Mouse (Mus musculus) brain, embryonic 14.5 days (tissue): ENCODE measurements around the gene Aif1. TPM values are rescaled to one million over a fixed set of nuclear protein-coding genes. Genes with fewer than 3 reads are reported as not detected.

Experiments used
- DNase-seq: peaks from one replicate; pipeline ENCODE4 v3.0.0-alpha.2; 2011; ENCODE audit warnings: low read depth
- CTCF ChIP-seq: fragments of 200-500 bp; IDR thresholded peaks from 2 replicates; pipeline ENCODE4 v1.5.1; 2012; ENCODE audit warnings: inconsistent platforms, mild to moderate bottlenecking, moderate library complexity, borderline replicate concordance; ENCODE audit not compliant: insufficient read depth, insufficient read length; ENCODE audit errors: extremely low read depth
- POLR2A ChIP-seq: fragments of 200-500 bp; IDR thresholded peaks from 2 replicates; pipeline ENCODE4 v1.6.1; 2012; ENCODE audit warnings: mild to moderate bottlenecking, inconsistent platforms, borderline replicate concordance; ENCODE audit not compliant: poor library complexity, insufficient read depth, insufficient read length, severe bottlenecking; ENCODE audit errors: extremely low read depth
- polyA plus RNA-seq: library from polyadenylated mRNA; depleted of rRNA; stranded (reverse); fragments of >200 nt; gene quantifications from 2 replicates; pipeline ENCODE4 v1.2.3, GENCODE M21; 2012

The Aif1 gene
- polyA plus RNA-seq, 1 experiment: 1.6 TPM

- DNase-seq: no peak
- no peak for TF ChIP-seq POLR2A
- TF ChIP-seq CTCF: no peak
Observed at GRCm38 (mm10) chr17:35159638-35160037, 16.2 kb downstream of the Aif1 start.

DNA sequence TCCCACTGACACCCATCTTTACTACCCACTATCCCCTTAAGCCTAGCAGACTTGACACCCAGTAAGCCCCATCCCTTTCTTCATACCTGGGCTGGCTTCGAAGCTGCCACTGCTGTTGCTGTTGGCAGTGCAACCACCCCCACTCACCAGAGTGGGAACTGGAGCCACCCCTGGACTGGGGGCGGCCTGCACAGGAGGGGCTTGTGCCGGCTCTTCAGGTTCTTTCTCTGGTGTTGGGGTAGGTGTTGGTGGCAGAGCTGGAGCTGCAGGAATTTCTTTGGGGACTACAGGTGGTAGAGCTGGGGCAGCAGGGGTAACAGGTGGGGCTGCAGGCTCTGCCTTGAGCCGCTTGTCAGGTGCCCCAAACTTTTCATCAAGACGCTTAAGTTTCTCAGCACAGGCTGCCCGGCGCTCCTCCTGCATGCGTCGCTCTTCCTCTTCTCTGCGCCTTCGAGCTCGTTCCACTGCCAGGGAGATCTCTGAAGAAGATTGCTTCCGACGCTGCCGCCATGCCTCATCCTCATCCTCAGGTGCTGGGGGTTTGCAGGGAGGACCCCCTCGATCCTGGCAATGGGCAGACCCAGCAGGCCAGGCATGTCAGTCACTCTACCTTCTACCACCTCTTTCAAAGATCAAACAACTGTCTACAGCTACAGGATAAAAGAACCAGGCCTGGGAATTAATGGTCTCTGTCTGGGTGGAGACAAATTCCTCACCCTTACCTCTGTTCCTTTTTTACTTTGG is 16.8 kb downstream of the Aif1 start:
- DNase-seq: no peak
- TF ChIP-seq POLR2A (no peak), CTCF (no peak)

DNA sequence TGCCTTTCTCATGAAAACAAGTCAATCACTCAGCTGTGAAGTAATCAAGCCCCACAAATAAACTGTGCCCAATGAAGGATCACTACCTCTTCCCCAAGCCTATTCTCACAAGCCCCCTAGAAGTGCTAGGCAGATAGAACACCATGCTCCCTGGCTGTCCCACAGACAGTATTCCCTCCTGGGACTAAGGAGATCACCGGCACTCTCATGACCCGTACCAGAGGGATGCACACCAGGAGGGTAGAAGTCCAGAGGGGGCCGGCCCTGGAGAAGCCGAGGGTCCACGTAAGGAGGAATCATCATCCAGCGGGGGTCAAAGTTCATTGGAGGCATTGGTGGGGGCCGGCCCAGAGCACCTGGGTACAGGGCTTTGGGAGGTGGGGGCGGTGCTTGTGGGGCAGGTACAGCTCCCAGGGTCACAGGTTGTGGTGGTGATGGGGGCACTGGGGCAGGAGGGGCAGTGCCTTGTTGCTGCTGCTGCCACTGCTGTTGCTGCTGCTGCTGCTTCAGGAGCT is 18.1 kb downstream of the Aif1 start:
- no peak for DNase-seq
- TF ChIP-seq POLR2A (no peak), CTCF (no peak)

- TF ChIP-seq CTCF (no peak), POLR2A (no peak)
Observed at GRCm38 (mm10) chr17:35157254-35157653, 18.6 kb downstream of the Aif1 start.

DNA sequence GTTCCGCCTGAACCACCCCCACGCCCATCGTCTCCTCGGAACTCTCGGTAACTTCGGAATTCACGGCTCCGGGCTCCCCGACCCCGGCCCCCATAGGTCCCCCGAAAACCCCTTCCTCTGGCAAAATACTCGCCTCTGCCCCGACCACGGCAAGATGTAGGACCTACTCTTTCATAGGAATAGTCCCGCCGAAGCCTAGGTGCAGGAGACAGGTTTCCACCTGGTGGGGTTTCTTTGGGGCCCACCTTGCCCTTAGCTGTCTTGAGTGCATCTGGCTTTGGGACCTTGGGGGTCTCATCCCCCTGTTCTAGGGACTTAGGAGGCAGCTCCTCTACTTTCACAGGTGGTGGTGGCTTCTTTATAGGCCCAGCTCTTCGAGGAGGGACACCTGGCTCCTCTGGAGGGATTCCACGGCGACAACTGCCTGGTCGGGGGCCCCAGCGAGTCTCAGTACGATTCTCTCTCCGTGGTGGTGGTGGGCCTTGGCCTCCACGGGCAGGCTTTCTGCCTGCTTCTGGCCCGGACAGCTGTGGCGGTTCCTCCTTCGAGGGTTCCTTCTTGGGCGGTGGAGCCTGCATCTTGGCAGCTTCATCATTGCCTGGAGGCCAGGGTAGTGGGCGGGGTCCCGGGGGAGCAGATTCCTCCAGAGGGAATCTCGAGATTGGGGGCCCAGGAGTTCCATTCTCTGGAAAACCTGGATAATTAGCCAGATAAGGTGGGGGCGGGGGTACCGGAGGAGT is 19.2 kb downstream of the Aif1 start:
- no peak for DNase-seq
- no peak for TF ChIP-seq POLR2A
- no peak for TF ChIP-seq CTCF

More at GRCm38 (mm10) chr17:35157254-35157653, 18.6 kb downstream of the Aif1 start:
- no peak for DNase-seq

- TF ChIP-seq CTCF: no peak
- no peak for TF ChIP-seq POLR2A
- DNase-seq: no peak
Observed at GRCm38 (mm10) chr17:35155451-35155850, 20.4 kb downstream of the Aif1 start.

DNA sequence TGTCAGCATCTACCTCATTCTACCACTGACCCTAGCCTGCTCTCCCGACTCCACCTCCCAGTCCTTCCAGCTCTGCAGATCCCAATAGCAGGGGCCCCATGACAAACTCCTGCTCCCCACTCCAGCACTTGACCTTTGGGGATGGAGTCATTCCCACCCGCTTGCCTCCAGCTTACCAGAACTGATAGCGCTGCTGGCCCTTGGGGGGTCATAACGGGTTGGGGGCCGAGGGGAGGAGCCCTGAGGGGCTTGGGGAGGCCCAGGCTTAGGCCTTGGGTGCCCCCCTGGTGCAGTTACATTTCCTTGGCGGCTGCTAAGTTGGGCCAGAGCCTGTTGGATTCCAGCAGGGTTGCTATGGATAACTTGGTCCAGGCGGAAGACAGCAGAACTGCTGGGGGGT is 21.3 kb downstream of the Aif1 start:
- TF ChIP-seq CTCF (no peak), POLR2A (no peak)
- no peak for DNase-seq

DNA sequence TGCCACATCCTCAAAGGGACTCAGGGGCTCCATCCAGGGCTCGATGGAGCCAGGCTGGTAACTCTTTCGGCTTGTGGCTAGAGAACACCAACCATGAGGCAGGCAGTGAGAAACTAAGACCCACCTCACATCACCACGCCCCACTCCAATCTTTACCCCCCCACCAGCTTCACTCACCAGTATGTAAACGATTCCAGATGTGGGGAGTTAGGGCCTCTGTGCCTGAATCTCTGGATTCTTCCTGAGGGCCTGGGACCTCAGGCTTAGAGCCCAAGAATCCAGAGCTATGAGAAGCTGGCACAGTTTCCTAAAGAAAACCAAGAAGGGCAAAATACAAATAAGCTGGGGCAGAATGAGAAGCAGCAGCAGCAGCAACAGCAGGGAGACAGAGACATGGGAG is 21.9 kb downstream of the Aif1 start:
- no peak for TF ChIP-seq POLR2A
- TF ChIP-seq CTCF: no peak
- no peak for DNase-seq

DNA sequence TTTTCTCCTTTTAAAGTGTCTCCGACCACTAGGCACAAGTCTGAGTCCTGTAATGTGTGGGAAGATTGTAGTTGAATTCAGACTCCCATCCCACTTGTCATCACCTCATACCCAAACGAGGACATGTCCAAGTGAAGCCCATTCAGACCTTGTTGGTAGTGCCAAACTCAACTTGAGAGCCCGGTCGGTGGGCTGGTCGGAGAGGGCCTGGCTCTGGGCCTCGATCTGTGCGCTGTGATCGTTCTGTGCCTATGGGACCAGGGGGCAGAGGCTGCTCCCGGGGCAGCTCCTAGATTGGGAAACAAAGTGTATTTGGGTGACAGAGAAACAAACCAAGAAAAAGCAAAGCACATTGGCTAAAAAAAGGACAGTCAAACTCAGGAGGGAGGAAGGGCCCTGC is 22.8 kb downstream of the Aif1 start:
- no peak for TF ChIP-seq CTCF
- no peak for TF ChIP-seq POLR2A
- no peak for DNase-seq

GRCm38 (mm10) chr17:35152121-35152520 is 23.7 kb downstream of the Aif1 start:
- no peak for DNase-seq
- TF ChIP-seq CTCF (no peak), POLR2A (no peak)

- TF ChIP-seq CTCF: no peak
- DNase-seq: peak; percentile 20
Observed at GRCm38 (mm10) chr17:35147922-35148639, 27.8 kb downstream of the Aif1 start.

GRCm38 (mm10) chr17:35147348-35147747 is 28.5 kb downstream of the Aif1 start:
- peak; percentile 19 for DNase-seq
- TF ChIP-seq CTCF: no peak
- TF ChIP-seq POLR2A: no peak

- no peak for TF ChIP-seq POLR2A
- TF ChIP-seq CTCF: no peak
- no peak for DNase-seq
Observed at GRCm38 (mm10) chr17:35146139-35146538, 29.7 kb downstream of the Aif1 start.
